13 mouse cellular contexts compared by ENCODE assay signal in the genomic region with DNA sequence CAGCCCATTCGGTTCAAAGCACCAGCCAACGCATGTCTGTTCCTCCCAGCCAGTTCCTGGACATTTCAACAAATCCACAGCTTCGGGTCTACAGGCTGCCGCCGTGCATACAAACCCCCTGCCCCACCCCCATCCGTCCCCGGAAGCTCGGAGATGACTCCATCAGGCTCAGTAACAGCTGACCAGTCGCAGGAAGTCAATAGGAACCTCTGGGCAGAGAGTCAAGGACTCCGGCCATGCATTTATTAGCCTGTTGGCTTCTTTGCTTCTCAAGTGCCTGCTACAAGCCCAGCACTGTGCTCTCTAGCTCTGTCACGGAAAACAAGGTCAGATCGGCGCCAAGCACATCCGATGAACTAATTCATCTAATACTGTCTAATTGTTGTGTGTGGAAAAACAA.
DNase-seq lines count a peak whose midpoint lies in the region; TF ChIP-seq lines count a peak whose summit lies in the region.
"Had no signal": no experiment of that assay in that cellular context is flagged by ENCODE, and none has a peak within 500 bp of the region (broad histone marks: within the 10 kb centered on the region; RNA-seq: fewer than 3 reads in every experiment).

No protein-coding gene starts in this region.

- H3K4me3 ChIP-seq in layer of hippocampus, adult 2 months = no peak overlapping the region
- H3K4me3 ChIP-seq: limb, embryonic 15.5 days; lung, embryonic 15.5 days had no signal

- DNase-seq in layer of hippocampus, adult 11-12 months (ENCODE audit: low spot score) = peak; percentile 68
- DNase-seq in layer of hippocampus, postnatal 25 days (ENCODE audit: extremely low spot score in 1 of 2, low spot score in 1 of 2) = no peak
- DNase-seq in right cerebral cortex, postnatal 36 days (ENCODE audit: low spot score in 2 of 2) = peak; percentile 23 to 37
- no peak for DNase-seq in right cerebral cortex, postnatal 25 days
- peak; percentile 43 to 79 for DNase-seq in layer of hippocampus, adult 2 months (ENCODE audit: low spot score in 2 of 2)
- DNase-seq in thymus, postnatal 10 days (ENCODE audit: low spot score in 2 of 2) = no peak
- no peak for DNase-seq in Muller cell, postnatal 12 days (ENCODE audit: inconsistent ontology term)
- DNase-seq in spleen, postnatal 36 days (ENCODE audit: low spot score in 2 of 2) = no peak
- DNase-seq: adrenal gland, postnatal 14 days; heart, adult 11 months; thymus, adult 2 months had no signal

- H3K27ac ChIP-seq in layer of hippocampus, adult 2 months = peak overlapping the region; percentile 43; the same call in 1 of the 2 replicates
- H3K27ac ChIP-seq: limb, embryonic 15.5 days; lung, embryonic 15.5 days had no signal

- TF ChIP-seq CTCF in layer of hippocampus, adult 2 months (conservative IDR thresholded peaks at IDR 0.05) = no peak

Comparison
In these comparisons a context has a peak if more than half of its experiments do, and no peak if none do; other contexts are left out.
1. DNase-seq: peak in layer of hippocampus, adult 11-12 months (single experiment), right cerebral cortex, postnatal 36 days (2 of 2) and layer of hippocampus, adult 2 months (2 of 2); none in layer of hippocampus, postnatal 25 days (0 of 2), right cerebral cortex, postnatal 25 days (single experiment), thymus, postnatal 10 days (0 of 2), Muller cell, postnatal 12 days (single experiment) and spleen, postnatal 36 days (0 of 2).